Mouse (Mus musculus): ENCODE data around the gene D330045A20Rik. TPM values are rescaled to one million over a fixed set of nuclear protein-coding genes. Genes with fewer than 3 reads are reported as not detected.

D330045A20Rik gene
- total RNA-seq, 1 experiment, result 0.54 TPM

GRCm38 (mm10) chrX:139532293-139532692 lies 52.1 kb downstream of the D330045A20Rik start:
- Histone ChIP-seq H3K27ac (ENCODE audit: insufficient read depth, low read depth, low read length, poor library complexity, severe bottlenecking) (no peak overlapping the region), H3K9me3 (ENCODE audit: control insufficient read depth, insufficient read depth, low read depth, low read length) (no peaks in the 10 kb centered on the region), H3K4me3 (ENCODE audit: insufficient read depth in 1 of 2, low read depth in 1 of 2, low read length in 2 of 2, poor library complexity in 1 of 2, severe bottlenecking in 1 of 2) (no peak overlapping the region), H3K9ac (ENCODE audit: insufficient read depth, low read depth, low read length, poor library complexity, severe bottlenecking) (no peak overlapping the region), H3K4me1 (ENCODE audit: control insufficient read depth in 2 of 2, insufficient read depth in 2 of 2, low read length in 2 of 2, poor library complexity in 1 of 2) (no peaks in the 10 kb centered on the region), H3K36me3 (ENCODE audit: control insufficient read depth, insufficient read depth, low read length, poor library complexity, severe bottlenecking) (no peaks in the 10 kb centered on the region)
- DNase-seq (ENCODE audit: low read depth, low spot score), result no peak
- TF ChIP-seq HCFC1 (IDR thresholded peaks at IDR 0.05; ENCODE audit: borderline replicate concordance, insufficient read depth, low read length) (no peak), ZC3H11A (IDR thresholded peaks at IDR 0.05; ENCODE audit: borderline replicate concordance, low read depth, low read length) (no peak), ZNF384 (IDR thresholded peaks at IDR 0.05; ENCODE audit: low read depth, low read length) (no peak)
- in situ Hi-C loops (cut with MboI; ENCODE audit: low sequenced_read_pairs in 2 of 2, unreplicated experiment in 2 of 2), result no loop called here

DNA sequence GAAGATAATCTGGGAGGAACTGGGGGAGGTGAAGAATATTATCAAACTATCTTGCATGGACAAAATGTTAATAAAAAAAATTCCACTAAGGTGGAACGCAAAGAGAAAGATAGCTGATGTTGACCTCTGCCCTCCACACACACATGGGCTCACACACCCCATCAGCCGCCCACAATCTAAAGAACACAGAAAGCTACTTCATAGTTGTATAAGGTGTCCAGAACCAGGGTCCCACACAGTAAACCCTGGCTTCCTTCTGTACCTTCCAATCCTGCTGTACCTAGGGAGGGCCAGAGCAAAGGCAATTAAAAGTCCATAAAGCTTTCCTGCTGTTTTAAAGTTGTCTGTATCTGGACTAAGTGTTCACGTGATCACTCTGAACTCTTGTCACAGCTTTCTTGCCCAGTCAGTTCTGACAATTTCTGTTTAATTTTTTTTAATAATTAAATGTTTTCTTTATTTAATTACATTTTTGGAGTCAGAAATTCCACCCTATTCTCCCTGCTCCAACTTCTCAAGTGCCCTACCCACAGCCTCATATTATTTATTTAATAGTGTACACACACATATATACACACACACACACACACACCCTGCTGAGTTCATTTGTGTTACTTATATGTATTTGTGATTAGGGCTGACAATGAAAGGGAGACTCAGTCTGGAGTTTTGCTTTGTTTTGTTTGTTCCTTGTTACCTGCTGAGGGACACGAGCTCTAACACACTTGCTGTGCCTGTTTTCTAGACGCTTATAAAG lies 57.7 kb downstream of the D330045A20Rik start:
- no peak for DNase-seq (ENCODE audit: low read depth, low spot score)
- no peak overlapping the region for H3K9ac ChIP-seq (ENCODE audit: insufficient read depth, low read depth, low read length, poor library complexity, severe bottlenecking)
- H3K27ac ChIP-seq (ENCODE audit: insufficient read depth, low read depth, low read length, poor library complexity, severe bottlenecking), result no peak overlapping the region
- H3K36me3 ChIP-seq (ENCODE audit: control insufficient read depth, insufficient read depth, low read length, poor library complexity, severe bottlenecking), result no peaks in the 10 kb centered on the region
- in situ Hi-C loops (cut with MboI; ENCODE audit: low sequenced_read_pairs in 2 of 2, unreplicated experiment in 2 of 2), result no loop called here
- TF ChIP-seq ZNF384 (IDR thresholded peaks at IDR 0.05; ENCODE audit: low read depth, low read length) (no peak), HCFC1 (IDR thresholded peaks at IDR 0.05; ENCODE audit: borderline replicate concordance, insufficient read depth, low read length) (no peak), CHD2 (IDR thresholded peaks at IDR 0.05; ENCODE audit: low read depth, low read length) (no peak), ZC3H11A (IDR thresholded peaks at IDR 0.05; ENCODE audit: borderline replicate concordance, low read depth, low read length) (no peak), MAFK (IDR thresholded peaks at IDR 0.05; ENCODE audit: insufficient read depth, low read depth, low read length) (no peak)
- no peaks in the 10 kb centered on the region for H3K9me3 ChIP-seq (ENCODE audit: control insufficient read depth, insufficient read depth, low read depth, low read length)
- no peak overlapping the region for H3K4me3 ChIP-seq (ENCODE audit: insufficient read depth in 1 of 2, low read depth in 1 of 2, low read length in 2 of 2, poor library complexity in 1 of 2, severe bottlenecking in 1 of 2)
- H3K4me1 ChIP-seq (ENCODE audit: control insufficient read depth in 2 of 2, insufficient read depth in 2 of 2, low read length in 2 of 2, poor library complexity in 1 of 2), result no peaks in the 10 kb centered on the region

DNA sequence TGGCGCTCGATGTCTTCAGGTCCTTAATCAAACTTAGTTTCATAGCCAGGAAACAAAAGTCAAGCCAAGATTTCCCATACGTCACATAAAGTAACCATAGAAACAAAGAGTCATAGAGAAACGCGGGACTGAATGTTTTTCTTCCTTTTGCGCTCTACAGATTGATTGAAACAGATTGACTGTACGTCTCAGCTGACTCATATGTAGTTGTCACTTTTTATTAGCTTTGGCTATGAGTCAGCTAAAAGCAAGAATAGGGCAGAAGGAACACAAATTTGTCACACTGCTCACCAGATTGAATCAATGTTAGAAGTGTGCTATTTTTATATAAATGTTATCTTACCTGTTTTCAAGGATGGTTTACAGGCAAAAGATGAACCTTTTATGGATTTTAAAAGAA lies 63.6 kb downstream of the D330045A20Rik start:
- no peak for DNase-seq (ENCODE audit: low read depth, low spot score)
- Histone ChIP-seq H3K27ac (ENCODE audit: insufficient read depth, low read depth, low read length, poor library complexity, severe bottlenecking) (no peak overlapping the region), H3K9me3 (ENCODE audit: control insufficient read depth, insufficient read depth, low read depth, low read length) (no peaks in the 10 kb centered on the region), H3K9ac (ENCODE audit: insufficient read depth, low read depth, low read length, poor library complexity, severe bottlenecking) (no peak overlapping the region), H3K4me3 (ENCODE audit: insufficient read depth in 1 of 2, low read depth in 1 of 2, low read length in 2 of 2, poor library complexity in 1 of 2, severe bottlenecking in 1 of 2) (no peak overlapping the region), H3K36me3 (ENCODE audit: control insufficient read depth, insufficient read depth, low read length, poor library complexity, severe bottlenecking) (no peaks in the 10 kb centered on the region), H3K4me1 (ENCODE audit: control insufficient read depth in 2 of 2, insufficient read depth in 2 of 2, low read length in 2 of 2, poor library complexity in 1 of 2) (no peaks in the 10 kb centered on the region)
- no peak for TF ChIP-seq CHD2 (IDR thresholded peaks at IDR 0.05; ENCODE audit: low read depth, low read length)
- TF ChIP-seq MAFK (IDR thresholded peaks at IDR 0.05; ENCODE audit: insufficient read depth, low read depth, low read length), result no peak
- TF ChIP-seq ZC3H11A (IDR thresholded peaks at IDR 0.05; ENCODE audit: borderline replicate concordance, low read depth, low read length), result no peak
- TF ChIP-seq HCFC1 (IDR thresholded peaks at IDR 0.05; ENCODE audit: borderline replicate concordance, insufficient read depth, low read length), result no peak
- TF ChIP-seq ZNF384 (IDR thresholded peaks at IDR 0.05; ENCODE audit: low read depth, low read length), result no peak
- in situ Hi-C loops (cut with MboI; ENCODE audit: low sequenced_read_pairs in 2 of 2, unreplicated experiment in 2 of 2), result no loop called here

- in situ Hi-C loops (cut with MboI; ENCODE audit: low sequenced_read_pairs in 2 of 2, unreplicated experiment in 2 of 2), result no loop called here
- H3K4me1 ChIP-seq (ENCODE audit: control insufficient read depth in 2 of 2, insufficient read depth in 2 of 2, low read length in 2 of 2, poor library complexity in 1 of 2), result no peaks in the 10 kb centered on the region
These were observed 70.3 kb downstream of the D330045A20Rik start for GRCm38 (mm10) chrX:139550456-139550855.

More at GRCm38 (mm10) chrX:139550456-139550855, 70.3 kb downstream of the D330045A20Rik start:
- TF ChIP-seq ZC3H11A (IDR thresholded peaks at IDR 0.05; ENCODE audit: borderline replicate concordance, low read depth, low read length) (no peak), MAFK (IDR thresholded peaks at IDR 0.05; ENCODE audit: insufficient read depth, low read depth, low read length) (no peak), ZNF384 (IDR thresholded peaks at IDR 0.05; ENCODE audit: low read depth, low read length) (no peak), CHD2 (IDR thresholded peaks at IDR 0.05; ENCODE audit: low read depth, low read length) (no peak), HCFC1 (IDR thresholded peaks at IDR 0.05; ENCODE audit: borderline replicate concordance, insufficient read depth, low read length) (no peak)
- H3K9me3 ChIP-seq (ENCODE audit: control insufficient read depth, insufficient read depth, low read depth, low read length), result no peaks in the 10 kb centered on the region
- no peak overlapping the region for H3K27ac ChIP-seq (ENCODE audit: insufficient read depth, low read depth, low read length, poor library complexity, severe bottlenecking)
- H3K36me3 ChIP-seq (ENCODE audit: control insufficient read depth, insufficient read depth, low read length, poor library complexity, severe bottlenecking), result no peaks in the 10 kb centered on the region
- no peak overlapping the region for H3K9ac ChIP-seq (ENCODE audit: insufficient read depth, low read depth, low read length, poor library complexity, severe bottlenecking)
- H3K4me3 ChIP-seq (ENCODE audit: insufficient read depth in 1 of 2, low read depth in 1 of 2, low read length in 2 of 2, poor library complexity in 1 of 2, severe bottlenecking in 1 of 2), result no peak overlapping the region
- no peak for DNase-seq (ENCODE audit: low read depth, low spot score)
